Mouse (Mus musculus): ENCODE measurements around the gene Stard8.

DNA sequence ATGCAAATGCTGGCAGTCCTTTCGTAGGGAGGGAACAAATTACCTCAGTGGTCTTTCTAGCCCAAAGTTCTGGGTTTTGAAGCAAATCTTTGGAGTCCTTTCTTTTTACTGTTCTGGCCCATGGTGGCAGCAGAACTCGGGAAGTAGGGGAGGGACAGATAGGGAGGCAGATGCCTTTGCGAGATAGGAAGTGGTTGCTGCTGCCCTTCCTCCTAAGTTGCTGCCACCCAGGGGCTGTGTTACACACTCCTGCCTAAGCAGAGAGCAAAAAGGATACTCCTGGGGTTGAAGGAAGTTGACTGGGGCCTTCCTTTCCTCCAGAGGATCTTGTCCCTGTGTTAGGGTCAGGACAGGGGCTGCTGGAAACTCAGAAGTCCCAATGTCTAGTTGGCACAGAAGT is 32.4 kb downstream of the Stard8 start:
- no peak for TF ChIP-seq ZC3H11A (IDR thresholded peaks at IDR 0.05; ENCODE audit: borderline replicate concordance, low read depth, low read length)
- no peak for TF ChIP-seq ZNF384 (IDR thresholded peaks at IDR 0.05; ENCODE audit: low read depth, low read length)

Data from ES-E14 (cell line).